Mouse (Mus musculus) embryonic fibroblast, embryonic 13.5 days (primary cell): Measurements from ENCODE around the gene Smarca4.

ENCODE experiments used
- CTCF ChIP-seq: IDR thresholded peaks from 2 replicates; pipeline ENCODE4 v1.5.1; 2011; ENCODE audit warnings: mild to moderate bottlenecking, control low read depth, low read length, moderate library complexity, borderline replicate concordance; ENCODE audit not compliant: insufficient read depth
- POLR2A ChIP-seq: IDR thresholded peaks from 2 replicates; pipeline ENCODE4 v1.6.1; 2011; ENCODE audit warnings: low read depth, mild to moderate bottlenecking, control low read depth, low read length, moderate library complexity

DNA sequence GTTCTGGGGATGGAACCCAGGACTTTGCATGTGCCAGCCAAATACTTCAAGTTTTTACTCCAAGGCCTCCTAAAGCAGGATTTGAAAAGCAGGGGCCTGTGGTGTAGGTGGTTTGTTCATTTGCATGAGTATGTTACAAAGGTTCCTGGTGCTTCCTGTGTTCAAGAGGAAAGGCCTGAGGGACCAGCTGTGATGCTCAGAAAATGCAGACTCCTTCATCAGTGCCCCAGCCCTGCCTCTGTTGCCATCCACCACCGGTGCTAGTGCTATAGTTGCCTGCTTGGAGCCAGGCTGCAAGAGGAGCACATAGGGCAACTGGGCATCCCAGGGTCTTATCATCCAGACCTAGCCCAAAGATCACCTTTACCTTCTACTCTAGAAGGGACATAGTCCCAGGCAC is 49.4 kb upstream of the Smarca4 start:
- TF ChIP-seq POLR2A (no peak), CTCF (no peak)
